Mouse (Mus musculus): Measurements from ENCODE around the gene Snapc2.
A peak's percentile ranks its signal among the peaks of the same experiment; 100 is the strongest.

The Snapc2 gene

GRCm38 (mm10) chr8:4252934-4253841 lies at the start of gene Snapc2:
Gene Snapc2 (plus strand): TSS chr8:4253080.
- TF ChIP-seq GATA4 (IDR thresholded peaks at IDR 0.05; ENCODE audit: insufficient replicate concordance, low read length), result peak; percentile 12; the same call in 1 of the 2 replicates

GRCm38 (mm10) chr8:4205246-4206123 lies 47.4 kb upstream of the Snapc2 start:
- no peak for TF ChIP-seq GATA4 (IDR thresholded peaks at IDR 0.05; ENCODE audit: insufficient replicate concordance, low read length)

- no peak for TF ChIP-seq GATA4 (IDR thresholded peaks at IDR 0.05; ENCODE audit: insufficient replicate concordance, low read length)
These were observed 46.5 kb upstream of the Snapc2 start for GRCm38 (mm10) chr8:4206182-4207015.

DNA sequence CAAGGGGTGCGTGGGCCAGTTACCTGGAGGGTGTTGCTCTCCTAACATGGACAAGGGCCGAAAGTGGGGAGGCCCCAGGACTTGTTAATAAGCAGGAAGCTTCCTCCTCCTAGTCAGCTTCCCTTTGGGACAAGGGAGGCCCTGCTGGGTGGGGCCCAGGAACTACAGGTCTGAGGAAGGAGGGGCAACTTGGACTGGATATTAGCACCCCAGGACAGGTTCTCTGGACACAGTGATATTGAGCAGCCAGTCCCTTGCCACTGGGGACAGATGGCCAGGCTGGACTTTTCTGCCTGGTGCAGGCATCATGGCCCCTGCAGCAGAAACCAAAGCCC lies 45.9 kb upstream of the Snapc2 start:
- TF ChIP-seq GATA4 (IDR thresholded peaks at IDR 0.05; ENCODE audit: insufficient replicate concordance, low read length), result no peak

DNA sequence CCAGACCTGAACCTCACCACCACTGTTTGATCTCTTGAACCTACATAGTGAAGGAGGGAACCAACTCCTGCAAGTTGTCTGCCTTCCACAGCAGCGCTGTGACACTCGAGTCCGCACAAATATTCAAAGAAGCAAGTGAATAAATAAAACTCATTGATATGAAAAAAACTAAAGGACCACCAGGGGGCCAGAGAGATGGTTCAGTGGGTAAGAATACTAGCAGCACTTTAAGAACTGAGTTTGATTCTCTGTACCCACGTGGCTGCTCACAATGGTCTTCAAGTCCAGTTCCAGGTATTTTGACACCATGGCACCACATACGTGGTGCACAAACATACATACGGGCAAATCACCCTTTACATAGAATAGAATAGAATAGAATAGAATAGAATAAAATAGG lies 41.8 kb upstream of the Snapc2 start:
- TF ChIP-seq GATA4 (IDR thresholded peaks at IDR 0.05; ENCODE audit: insufficient replicate concordance, low read length), result no peak

DNA sequence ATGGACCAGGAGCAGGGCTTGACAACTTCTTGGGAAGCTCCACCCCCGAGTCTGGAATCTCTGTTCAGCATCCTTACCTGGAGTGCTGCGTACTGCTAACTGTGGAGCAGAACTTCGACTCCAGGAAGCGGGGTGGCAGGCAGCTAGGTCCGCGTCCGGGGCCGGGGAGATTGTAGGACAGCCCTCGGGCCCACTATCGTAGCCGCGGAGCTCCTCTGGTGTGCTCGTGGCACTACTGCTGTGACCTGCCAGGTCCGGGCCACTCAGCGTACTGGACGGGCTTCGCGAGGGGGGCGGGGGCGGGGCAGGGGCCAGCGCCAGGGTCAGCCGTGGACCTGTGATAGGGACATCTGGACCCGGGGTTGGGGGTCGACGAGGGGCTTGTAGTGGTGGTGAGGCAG lies 40.1 kb upstream of the Snapc2 start:
- TF ChIP-seq GATA4 (IDR thresholded peaks at IDR 0.05; ENCODE audit: insufficient replicate concordance, low read length), result no peak

GRCm38 (mm10) chr8:4213210-4214005 lies 39.5 kb upstream of the Snapc2 start:
- no peak for TF ChIP-seq GATA4 (IDR thresholded peaks at IDR 0.05; ENCODE audit: insufficient replicate concordance, low read length)

- TF ChIP-seq GATA4 (IDR thresholded peaks at IDR 0.05; ENCODE audit: insufficient replicate concordance, low read length), result no peak
These were observed 38.6 kb upstream of the Snapc2 start for GRCm38 (mm10) chr8:4214006-4214980.

DNA sequence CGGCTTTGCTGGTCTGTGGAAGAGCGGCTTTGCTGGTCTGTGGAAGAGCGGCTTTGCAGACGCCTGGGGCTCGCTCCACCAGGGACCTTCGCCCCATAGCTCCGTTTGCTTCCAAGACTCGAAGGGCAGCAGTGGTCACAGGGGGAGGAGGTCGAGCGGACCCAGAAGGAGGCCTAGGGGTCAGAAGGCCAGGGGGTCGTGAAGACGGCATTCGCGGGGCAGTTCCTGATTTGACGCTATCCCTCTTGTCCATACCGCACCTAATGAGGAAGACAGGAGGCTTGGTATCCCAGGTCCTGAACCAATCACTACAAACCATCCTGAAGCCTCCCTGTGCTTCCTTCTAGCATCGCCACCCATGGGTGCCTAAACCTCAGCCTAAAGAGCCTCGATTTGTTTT lies 36.6 kb upstream of the Snapc2 start:
- TF ChIP-seq GATA4 (IDR thresholded peaks at IDR 0.05; ENCODE audit: insufficient replicate concordance, low read length), result no peak

DNA sequence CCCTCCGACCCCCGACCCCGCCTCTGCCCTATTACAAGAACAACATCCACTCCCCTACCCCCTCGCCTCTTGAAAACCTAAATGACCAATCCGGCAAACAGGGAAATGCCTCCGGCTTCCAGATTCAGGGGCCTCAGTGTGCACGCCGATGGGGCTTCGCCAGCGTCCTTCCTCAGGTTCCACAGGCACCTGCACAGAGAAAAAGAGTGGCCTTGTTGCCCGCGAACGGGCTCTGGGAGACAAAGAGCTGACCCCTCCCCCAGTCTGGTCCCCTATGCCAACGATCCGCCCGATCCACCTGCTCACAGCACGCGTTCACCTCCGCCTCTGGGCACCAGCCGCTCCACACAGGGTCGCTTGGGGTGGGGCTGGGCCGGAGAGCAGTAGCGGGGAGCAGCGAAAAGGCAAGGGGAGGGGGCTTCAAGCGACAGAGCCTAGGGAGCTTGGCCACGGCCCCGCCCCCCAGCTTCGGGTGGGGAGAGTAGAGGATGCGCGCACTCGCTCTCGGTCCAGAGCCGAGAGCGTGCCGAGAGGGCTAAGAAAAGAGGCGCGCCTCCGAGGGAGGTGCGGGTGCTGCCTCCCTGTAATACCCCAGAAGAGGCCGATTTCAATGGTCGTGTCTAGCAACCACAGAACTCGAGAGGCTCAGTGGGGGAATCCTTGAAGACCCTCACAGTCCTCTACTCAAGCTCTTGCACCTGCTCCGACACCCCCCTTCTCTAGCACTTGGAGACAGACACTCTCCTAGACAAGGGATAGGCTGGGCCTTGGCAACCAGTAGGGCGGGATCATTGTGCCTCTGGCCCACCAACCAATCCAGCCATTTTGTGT lies 35.9 kb upstream of the Snapc2 start, which contains the start of gene Prr36:
TSS of gene Prr36 (minus strand) at position 669 of the 831 bp plus-strand sequence.
- no peak for TF ChIP-seq GATA4 (IDR thresholded peaks at IDR 0.05; ENCODE audit: insufficient replicate concordance, low read length)

DNA sequence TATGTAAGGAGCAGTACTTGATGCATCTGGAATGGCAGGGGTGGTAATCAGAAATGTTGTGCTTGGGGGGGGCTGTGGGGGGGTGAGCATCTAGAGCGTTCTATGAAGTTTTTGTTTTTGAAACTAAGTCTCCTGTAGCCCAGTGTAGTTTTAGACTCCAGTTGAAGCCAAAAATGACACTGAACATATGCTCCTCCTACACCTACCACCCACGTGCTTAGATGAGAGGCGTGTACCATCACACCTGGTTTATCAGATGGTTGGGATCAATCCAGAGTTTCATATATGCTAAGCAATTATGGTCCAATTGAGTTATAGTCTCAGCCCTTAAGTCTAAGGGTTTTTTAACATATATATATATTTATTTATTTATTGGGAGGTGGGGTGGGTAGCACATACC lies 33.3 kb upstream of the Snapc2 start:
- no peak for TF ChIP-seq GATA4 (IDR thresholded peaks at IDR 0.05; ENCODE audit: insufficient replicate concordance, low read length)

- no peak for TF ChIP-seq GATA4 (IDR thresholded peaks at IDR 0.05; ENCODE audit: insufficient replicate concordance, low read length)
These were observed 30.8 kb upstream of the Snapc2 start for GRCm38 (mm10) chr8:4222059-4222458.
